In the genomic region with DNA sequence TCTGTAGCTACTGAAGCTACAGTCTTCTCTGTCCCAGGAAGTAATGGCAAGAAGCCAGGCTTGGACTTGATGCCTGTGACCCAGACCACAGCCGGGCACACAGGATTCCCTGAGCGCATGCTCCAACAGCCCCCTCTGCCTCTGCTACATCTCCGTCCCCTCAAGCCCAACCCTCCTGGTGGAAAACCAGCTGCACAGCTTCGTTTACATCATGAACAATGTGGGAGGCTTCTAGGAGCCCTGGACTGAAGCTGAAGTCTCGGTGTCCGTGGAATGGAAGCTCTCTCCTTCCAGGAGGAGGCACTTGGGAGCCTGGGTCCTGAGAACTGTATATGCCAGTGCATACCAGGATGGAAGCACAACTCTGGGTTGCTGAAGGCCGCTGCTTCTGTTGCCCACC, we compare ENCODE assay signal across 22 mouse cellular contexts. TPM values are rescaled to one million over a fixed set of nuclear protein-coding genes. Genes with fewer than 3 reads are reported as not detected.
"Had no signal": no experiment of that assay in that cellular context is flagged by ENCODE, and none has a peak within 500 bp of the region (broad histone marks: within the 10 kb centered on the region; RNA-seq: fewer than 3 reads in every experiment).

No protein-coding gene starts in this region.

- H3K9me3 ChIP-seq: kidney, embryonic 15.5 days; limb, embryonic 12.5 days; limb, embryonic 15.5 days; midbrain, embryonic 12.5 days; midbrain, embryonic 15.5 days; neural tube, embryonic 12.5 days; neural tube, embryonic 15.5 days had no signal

- H3K4me1 ChIP-seq: kidney, embryonic 15.5 days; limb, embryonic 15.5 days; midbrain, embryonic 12.5 days; midbrain, embryonic 15.5 days; neural tube, embryonic 12.5 days; neural tube, embryonic 15.5 days had no signal

- H3K4me3 ChIP-seq: kidney, embryonic 15.5 days; limb, embryonic 12.5 days; limb, embryonic 15.5 days; midbrain, embryonic 12.5 days; midbrain, embryonic 15.5 days; neural tube, embryonic 12.5 days; neural tube, embryonic 15.5 days had no signal

- H3K27me3 ChIP-seq: kidney, embryonic 15.5 days; limb, embryonic 12.5 days; limb, embryonic 15.5 days; midbrain, embryonic 12.5 days; midbrain, embryonic 15.5 days; neural tube, embryonic 12.5 days; neural tube, embryonic 15.5 days had no signal

- DNase-seq: kidney, adult 2 months; kidney, postnatal 10 days; kidney, postnatal 36 days; left cerebral cortex, postnatal 4 days; liver, postnatal 0 days; lung, embryonic 14.5 days; retina, postnatal 1 day; right cerebral cortex, postnatal 4 days; thymus, adult 2 months; thymus, postnatal 36 days had no signal

- H3K27ac ChIP-seq: kidney, embryonic 15.5 days; limb, embryonic 12.5 days; limb, embryonic 15.5 days; liver, embryonic 14.5 days; macrophage; midbrain, embryonic 12.5 days; midbrain, embryonic 15.5 days; neural tube, embryonic 12.5 days; neural tube, embryonic 15.5 days; stomach, postnatal 0 days had no signal

- ATAC-seq: intestine, postnatal 0 days; liver, postnatal 0 days; lung, postnatal 0 days; midbrain, embryonic 15.5 days had no signal

RNA-seq across cellular contexts. Expression of gene Tmem121b, which starts 16.4 kb away (rescaled TPM):
- polyA plus RNA-seq: limb, embryonic 15.5 days; liver, postnatal 0 days; macrophage had no signal
